Mouse (Mus musculus): ENCODE data around the gene Filip1.

DNA sequence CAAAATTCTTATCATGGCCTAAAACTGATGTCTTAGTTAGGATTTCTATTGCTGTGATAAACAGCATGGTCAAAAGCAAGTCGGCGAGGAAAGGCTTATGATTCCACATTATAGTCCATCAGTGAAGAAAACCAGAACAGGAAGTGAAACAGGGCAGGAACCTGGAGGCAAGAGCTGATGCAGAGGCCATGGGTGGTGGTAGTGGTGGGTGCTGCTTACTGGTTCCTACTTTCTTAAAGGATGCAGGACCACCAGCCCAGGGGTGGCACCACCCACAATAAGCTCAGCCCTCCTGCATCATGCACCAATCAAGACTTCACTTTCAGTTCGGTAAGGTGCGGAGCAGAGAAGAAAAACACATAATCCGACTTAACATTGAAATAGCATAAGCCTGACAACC is 61.3 kb downstream of the Filip1 start:
- TF ChIP-seq MAX (IDR thresholded peaks at IDR 0.05) = no peak
- TF ChIP-seq CTCF (IDR thresholded peaks at IDR 0.05; ENCODE audit: control insufficient read depth, insufficient read depth, insufficient read length) = no peak

Measured in C2C12 (cell line).